Mouse (Mus musculus) layer of hippocampus, adult 11-12 months (tissue): ENCODE measurements at regions not wholly inside any gene's neighbourhood (a gene's known extent, or its start where the extent isn't known, plus 50 kb on each side); places are given as distances from the start of the nearest gene placed in this dataset.

Experiments used
- DNase-seq: peaks from one replicate; pipeline ENCODE4 v3.0.0; 2022; ENCODE audit warnings: low spot score

- no peak for DNase-seq
These were observed 360.0 kb upstream of the Meox2 start for GRCm38 (mm10) chr12:36748345-36748744.

GRCm38 (mm10) chr12:36765315-36766058 is 342.9 kb upstream of the Meox2 start:
- DNase-seq = peak; percentile 13

DNA sequence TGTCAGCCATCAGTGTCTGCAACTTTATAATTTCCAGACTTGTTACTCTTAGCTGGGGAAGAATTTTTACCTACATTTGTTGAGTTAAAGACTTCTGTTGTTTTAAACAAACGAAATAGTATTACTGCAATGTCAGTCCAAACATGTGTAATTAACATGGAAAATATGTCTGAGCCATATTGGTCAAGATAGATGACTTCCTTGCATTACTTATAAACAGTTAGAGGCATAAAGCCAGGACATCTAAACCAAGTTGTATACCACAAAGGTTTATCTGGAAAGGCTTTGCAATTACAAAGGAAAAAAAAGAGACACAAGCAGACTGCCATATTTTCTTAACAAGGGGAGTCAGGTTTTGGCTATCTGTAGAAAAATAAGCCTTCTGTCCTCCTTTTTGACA is 342.2 kb upstream of the Meox2 start:
- no peak for DNase-seq

- no peak for DNase-seq
These were observed 327.6 kb upstream of the Meox2 start for GRCm38 (mm10) chr12:36780761-36781160.

DNA sequence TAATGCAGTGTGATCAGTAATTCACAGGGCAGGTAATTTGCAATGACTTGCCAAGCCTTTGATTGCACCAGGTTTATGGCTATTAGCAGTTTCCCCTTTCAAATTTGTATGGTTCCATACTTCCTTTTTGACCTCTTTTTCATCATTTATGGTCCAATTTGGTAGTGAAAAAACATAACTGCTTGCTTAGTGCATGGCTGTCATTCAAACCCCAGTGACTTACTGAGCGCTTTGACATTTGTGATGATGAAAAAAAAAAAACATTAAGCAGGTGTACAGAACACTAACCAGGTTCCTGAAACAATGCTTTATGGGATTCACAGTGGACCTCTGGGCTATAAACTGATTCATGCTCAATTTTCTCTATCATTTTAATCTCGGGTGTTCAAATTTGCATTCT is 317.5 kb upstream of the Meox2 start:
- no peak for DNase-seq

- DNase-seq = no peak
These were observed 316.9 kb upstream of the Meox2 start for GRCm38 (mm10) chr12:36791430-36791829.

DNA sequence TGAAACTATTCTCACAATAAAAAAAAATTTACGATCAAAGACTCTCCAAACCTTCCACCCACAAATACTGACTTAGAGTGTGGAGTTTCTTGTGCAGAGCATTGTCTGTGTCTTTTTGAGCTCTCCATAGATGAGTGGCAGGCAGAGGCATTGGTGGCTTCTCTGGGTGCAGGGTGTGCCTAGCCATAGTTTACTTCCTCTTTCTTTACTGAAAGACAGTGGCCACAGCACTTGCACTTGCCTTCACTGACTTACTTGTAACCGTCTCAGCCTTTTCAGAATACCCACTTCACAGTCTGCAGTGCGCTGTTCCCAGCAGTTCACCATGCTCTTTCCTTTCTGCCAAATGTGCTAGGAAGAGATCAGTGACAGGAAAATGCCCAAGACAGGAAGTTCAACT is 316.1 kb upstream of the Meox2 start:
- DNase-seq = no peak

- DNase-seq = no peak
These were observed 314.5 kb upstream of the Meox2 start for GRCm38 (mm10) chr12:36793799-36794198.

DNA sequence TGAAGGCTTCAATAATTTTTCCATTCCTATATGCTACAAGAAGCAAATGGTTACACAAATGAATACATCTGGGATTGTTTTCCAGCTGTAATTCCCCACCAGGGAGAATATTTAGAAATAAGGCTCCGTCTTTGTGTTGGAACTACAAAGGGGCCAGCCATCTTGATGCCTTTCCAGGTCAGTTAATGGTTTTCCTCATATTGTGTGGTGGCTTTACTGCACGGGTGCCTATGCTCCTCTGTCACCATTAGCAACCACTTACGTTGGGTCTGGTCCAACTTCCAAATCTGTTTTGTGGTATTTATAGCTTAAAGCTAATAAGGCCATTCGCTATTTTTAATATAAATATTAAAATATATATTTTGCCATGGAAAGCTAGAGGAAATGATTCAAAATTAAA is 312.1 kb upstream of the Meox2 start:
- DNase-seq = no peak

GRCm38 (mm10) chr12:36817938-36818337 is 290.4 kb upstream of the Meox2 start:
- no peak for DNase-seq

DNA sequence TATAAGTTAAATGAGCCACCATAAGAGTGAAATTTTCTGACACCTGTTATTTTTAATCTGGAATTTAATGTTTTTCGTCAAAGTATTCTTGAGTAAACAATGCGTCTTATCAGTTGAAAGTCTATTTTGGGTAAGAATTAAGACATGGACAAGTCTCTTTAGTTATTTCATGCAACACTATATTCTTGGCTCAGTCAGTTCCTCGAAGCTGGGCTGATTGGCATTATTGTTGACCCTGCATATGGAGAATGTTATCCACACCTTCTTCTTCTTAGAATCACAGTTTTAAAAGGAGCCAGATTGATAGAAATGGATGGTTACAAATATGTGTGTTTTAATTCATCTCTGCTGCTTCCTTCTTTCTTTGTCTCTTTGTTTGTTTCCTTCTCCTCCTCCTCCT is 289.5 kb upstream of the Meox2 start:
- DNase-seq = no peak

DNA sequence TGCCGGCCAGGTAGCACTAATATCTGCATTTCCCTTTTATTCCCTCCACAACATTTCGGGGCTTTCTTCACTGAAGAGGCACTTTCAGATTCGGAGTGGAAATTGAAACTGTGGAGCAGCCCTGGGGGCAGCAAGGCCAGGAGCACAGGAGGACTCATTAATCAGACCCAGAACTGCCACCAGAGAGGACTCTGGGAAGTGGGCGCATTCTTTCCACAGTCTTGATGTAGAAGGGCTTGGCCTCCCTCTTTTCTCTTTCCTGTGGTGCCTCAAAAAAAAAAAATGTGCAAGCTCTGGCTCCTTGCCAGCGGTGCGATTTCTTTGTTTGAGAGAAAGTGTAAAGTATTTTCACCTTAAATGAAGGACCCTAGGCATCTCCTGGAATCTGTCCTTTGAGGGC is 281.6 kb upstream of the Meox2 start:
- DNase-seq = no peak

GRCm38 (mm10) chr12:36831307-36831997 is 276.9 kb upstream of the Meox2 start:
- no peak for DNase-seq

DNA sequence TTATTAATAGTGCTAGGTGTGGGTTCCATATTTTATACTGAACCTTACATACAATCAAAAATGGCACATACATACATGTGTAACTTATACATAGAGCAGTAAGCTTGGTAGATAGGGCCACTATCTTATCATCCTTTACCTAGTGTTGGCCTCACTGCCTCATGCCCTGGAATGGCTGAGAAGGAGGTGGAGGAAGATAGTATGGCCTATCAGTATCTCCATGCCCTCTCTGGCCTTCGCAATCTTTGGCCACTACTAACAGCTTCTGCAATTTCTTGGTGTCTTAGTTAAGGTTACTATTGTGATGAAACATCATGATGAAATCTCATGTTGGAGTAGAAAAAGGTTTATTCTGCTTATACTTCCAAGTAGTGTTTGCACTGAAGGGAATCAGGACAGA is 265.4 kb upstream of the Meox2 start:
- DNase-seq = no peak

DNA sequence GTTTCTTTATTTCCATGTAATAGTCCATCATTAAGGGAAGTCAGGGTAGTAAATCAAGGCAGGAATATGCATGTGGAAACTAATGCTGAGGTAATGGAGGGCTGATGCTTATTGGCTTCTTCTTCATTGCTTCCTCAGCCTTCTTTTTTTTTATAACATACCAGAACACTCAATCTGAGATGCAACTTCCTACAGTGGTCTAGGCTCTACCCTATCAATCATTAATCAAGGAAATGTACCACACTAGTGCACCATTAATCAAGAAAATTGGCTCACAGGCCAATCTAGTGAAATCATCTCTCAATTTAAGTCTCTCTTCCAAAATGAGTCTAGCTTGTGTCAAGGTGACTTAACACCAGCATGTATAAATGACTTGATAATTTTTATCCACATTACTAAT is 263.2 kb upstream of the Meox2 start:
- DNase-seq = no peak

GRCm38 (mm10) chr12:36849086-36849485 is 259.3 kb upstream of the Meox2 start:
- DNase-seq = no peak

DNA sequence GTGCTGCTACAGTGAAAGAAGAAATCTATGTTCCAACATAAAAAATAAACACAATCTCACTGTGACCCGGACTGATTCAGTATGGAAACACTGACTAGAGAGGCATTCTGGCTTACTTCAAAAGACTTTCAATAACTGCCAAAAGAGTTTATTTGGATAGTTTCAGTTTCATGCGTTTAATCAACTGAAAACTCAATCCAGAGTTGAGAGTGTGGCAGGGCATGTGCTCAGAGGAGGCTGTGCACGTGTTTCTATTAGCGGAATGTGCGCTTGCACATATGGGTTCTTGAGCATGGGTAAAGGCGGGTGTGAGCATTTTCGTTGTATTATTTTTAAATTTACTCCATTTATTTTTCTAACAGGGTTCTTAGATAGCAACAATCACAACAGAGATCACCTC is 245.2 kb upstream of the Meox2 start:
- no peak for DNase-seq

DNA sequence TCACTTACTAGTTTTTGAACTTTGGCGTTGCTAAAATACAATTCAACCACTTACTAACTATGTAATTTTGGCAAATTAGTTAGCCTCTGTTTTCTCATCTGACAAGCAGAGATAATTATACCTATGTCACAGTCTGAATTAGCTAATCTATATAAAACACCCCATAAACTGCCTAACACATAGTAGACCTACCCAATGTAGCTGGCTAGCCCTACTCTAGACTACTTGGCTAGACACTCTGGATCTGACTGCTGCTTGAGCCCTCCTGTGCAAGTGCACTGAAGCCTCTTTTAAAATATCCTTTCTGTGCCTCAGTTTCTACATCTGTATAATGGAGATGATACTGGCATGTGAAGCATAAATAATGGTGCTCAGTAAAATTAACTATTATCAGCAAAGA is 227.6 kb upstream of the Meox2 start:
- no peak for DNase-seq

DNA sequence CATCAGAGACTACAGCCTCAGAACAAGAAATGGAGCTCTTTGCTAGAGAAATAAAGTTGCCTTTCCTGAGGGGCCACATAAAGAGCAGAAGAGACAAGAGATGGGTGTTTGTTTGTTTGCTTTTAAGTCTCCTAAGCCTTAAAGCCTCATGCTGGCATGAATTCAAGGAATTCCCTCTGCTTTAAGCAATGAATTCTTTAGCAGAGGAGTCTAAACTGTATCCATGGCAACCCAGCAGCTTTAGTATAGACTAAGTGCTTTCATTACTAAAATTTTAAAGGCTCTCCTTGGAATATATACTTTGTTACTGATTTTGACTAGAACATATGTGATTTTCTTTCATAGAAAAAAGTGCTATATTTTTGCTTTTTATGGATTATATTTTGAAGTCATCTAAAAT is 195.0 kb upstream of the Meox2 start:
- no peak for DNase-seq

- no peak for DNase-seq
These were observed 190.7 kb upstream of the Meox2 start for GRCm38 (mm10) chr12:36917576-36918106.

DNA sequence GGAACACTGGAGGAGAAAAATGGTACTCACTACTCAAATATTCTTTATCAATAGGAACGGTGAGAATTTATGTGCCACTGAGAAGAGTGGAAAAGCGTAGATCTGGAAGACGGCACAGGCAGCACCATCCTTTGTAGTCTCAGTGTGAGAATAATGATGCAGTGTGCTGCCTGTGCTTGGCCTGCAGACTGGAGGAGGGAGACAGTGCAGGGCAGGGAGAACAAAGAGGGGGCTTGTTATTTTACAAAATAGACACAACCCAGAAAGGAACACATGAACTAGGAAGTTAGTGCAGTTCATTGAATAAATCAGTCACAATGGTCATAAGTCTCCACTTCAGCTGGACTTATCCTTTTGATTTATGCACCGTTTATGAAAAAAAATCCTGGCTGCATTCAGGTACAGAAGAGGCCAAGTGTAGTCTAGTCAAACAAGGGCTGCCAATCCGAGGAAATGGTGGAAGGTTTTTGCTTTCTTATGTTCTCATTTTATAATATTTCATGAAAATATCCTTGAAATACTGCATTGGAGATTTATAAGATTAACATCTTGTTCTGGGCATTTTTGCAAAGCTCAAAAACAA is 190.0 kb upstream of the Meox2 start:
- no peak for DNase-seq

DNA sequence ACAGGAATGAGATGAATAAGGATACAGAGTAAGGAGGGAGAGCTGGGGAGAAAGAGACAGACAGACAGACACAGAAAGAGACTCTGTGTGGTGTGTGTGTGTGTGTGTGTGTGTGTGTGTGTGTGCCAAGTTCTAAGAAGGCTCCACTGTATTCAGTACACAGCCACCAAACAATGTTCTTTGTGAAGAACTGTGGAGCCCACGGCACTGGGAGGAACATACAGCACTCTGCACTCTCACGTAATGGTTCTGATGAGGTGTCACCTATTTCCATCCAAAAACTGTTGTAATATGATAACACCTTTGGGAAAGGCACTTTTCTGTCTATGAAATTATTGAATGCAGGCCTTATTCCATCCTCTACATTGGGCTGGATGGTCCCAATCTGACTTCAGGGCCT is 184.8 kb upstream of the Meox2 start:
- DNase-seq = no peak

- DNase-seq = no peak
These were observed 182.1 kb upstream of the Meox2 start for GRCm38 (mm10) chr12:36926225-36926624.
